Mouse (Mus musculus) stomach, postnatal 0 days (tissue): Measurements from ENCODE around the gene Snapin.
A peak's percentile ranks its signal among the peaks of the same experiment; 100 is the strongest.

Source experiments
- CTCF ChIP-seq: IDR thresholded peaks from 2 replicates; pipeline ENCODE4 v1.5.1; 2016; ENCODE audit warnings: antibody characterized with exemption, low read depth, mild to moderate bottlenecking, moderate library complexity
- EP300 ChIP-seq: optimal IDR thresholded peaks from 2 replicates; pipeline ENCODE3; 2016; ENCODE audit warnings: antibody characterized with exemption

GRCm38 (mm10) chr3:90491350-90491749, 517 bp upstream of the Snapin start:
- peak; percentile 63 for TF ChIP-seq CTCF
- TF ChIP-seq EP300: no peak
